Mouse (Mus musculus): ENCODE data around the gene Cdh15.

- TF ChIP-seq POLR2A (IDR thresholded peaks at IDR 0.05; ENCODE audit: insufficient read depth, low read depth, low read length) = no peak
- TF ChIP-seq CTCF (IDR thresholded peaks at IDR 0.05; ENCODE audit: insufficient read depth, low read depth, low read length) = no peak
These were observed 54.8 kb downstream of the Cdh15 start for GRCm38 (mm10) chr8:122902581-122902980.

Measured in olfactory bulb, adult 2 months (tissue).